Mouse (Mus musculus) hindbrain, embryonic 11.5 days (tissue): Measurements from ENCODE around the gene Olfr622. TPM values are rescaled to one million over a fixed set of nuclear protein-coding genes. Genes with fewer than 3 reads are reported as not detected.

Source experiments
- ATAC-seq: fragments of 200-750 bp; cut with Nextera tagmentation; 2 replicates; pipeline ENCODE4 v1.8.0; 2017; ENCODE audit warnings: mild to moderate bottlenecking, moderate TSS enrichment, moderate library complexity; ENCODE audit not compliant: low FRiP score
- DNase-seq: peaks from one replicate; pipeline ENCODE4 v3.0.0-alpha.2; 2015; ENCODE audit warnings: low spot score
- H3K27ac ChIP-seq: fragments of 300-500 bp; sonication (generic); 2 replicates; pipeline ENCODE4 v1.5.1; 2014; ENCODE audit warnings: mild to moderate bottlenecking, low read depth, low read length
- H3K27me3 ChIP-seq: fragments of 300-500 bp; sonication (generic); 2 replicates; pipeline ENCODE4 v1.6.1; 2014; ENCODE audit warnings: mild to moderate bottlenecking, low read length, moderate library complexity, mixed read lengths; ENCODE audit not compliant: control insufficient read depth, insufficient read depth
- H3K36me3 ChIP-seq: fragments of 300-500 bp; sonication (generic); 2 replicates; pipeline ENCODE4 v1.6.1; 2014; ENCODE audit warnings: mild to moderate bottlenecking, low read length, moderate library complexity, mixed read lengths; ENCODE audit not compliant: control insufficient read depth, insufficient read depth
- H3K4me1 ChIP-seq: fragments of 300-500 bp; sonication (generic); replicated peaks from 2 replicates; pipeline ENCODE4 v1.6.1; 2014; ENCODE audit warnings: low read length, mixed read lengths; ENCODE audit not compliant: control insufficient read depth, insufficient read depth
- H3K4me2 ChIP-seq: fragments of 300-500 bp; sonication (generic); replicated peaks from 2 replicates; pipeline ENCODE4 v1.6.1; 2014; ENCODE audit warnings: mild to moderate bottlenecking, low read depth, low read length
- H3K4me3 ChIP-seq: fragments of 300-500 bp; sonication (generic); 2 replicates; pipeline ENCODE4 v1.5.1; 2014; ENCODE audit warnings: low read depth, low read length
- H3K9ac ChIP-seq: fragments of 300-500 bp; sonication (generic); 2 replicates; pipeline ENCODE4 v1.6.1; 2014; ENCODE audit warnings: low read depth, low read length
- H3K9me3 ChIP-seq: fragments of 300-500 bp; sonication (generic); 2 replicates; pipeline ENCODE4 v1.6.1; 2016; ENCODE audit warnings: low read length; ENCODE audit not compliant: control insufficient read depth
- WGBS: fragments of 180-500 bp; shearing (Covaris S2); extraction: QIAGEN DNeasy Blood & Tissue Kit; methylation state at CpG from one replicate; pipeline ENCODE4 v1.1.7; 2014; 5-methylcytosine and 5-hydroxymethylcytosine counted together
- polyA plus RNA-seq: library from polyadenylated mRNA; unstranded; fragments of >200 nt; fragmentation: Nextera tagmentation; extraction: Ambion mirVana; gene quantifications from 2 replicates; pipeline ENCODE4 v1.2.1, GENCODE M21; 2014

Gene Olfr622
- not detected in 2 replicates for polyA plus RNA-seq

GRCm38 (mm10) chr7:103642602-103643001 lies at the start of gene Olfr622:
Gene Olfr622, minus strand, starts transcription at chr7:103642702.
- 84% methylated on average over 1 of the region's 1 CpGs for WGBS
- H3K9ac ChIP-seq = no peak within 1 kb of the TSS
- H3K4me3 ChIP-seq = no peak within 1 kb of the TSS

GRCm38 (mm10) chr7:103682420-103682819 lies 39.9 kb upstream of the Olfr622 start, which contains the start of gene Olfr625-ps1:
Gene Olfr625-ps1, plus strand, starts transcription at chr7:103682720.
- no peaks in the 10 kb centered on the region for H3K4me1 ChIP-seq
- no peak for DNase-seq
- H3K9me3 ChIP-seq = no peaks in the 10 kb centered on the region
- no peak within 1 kb of the TSS for H3K27ac ChIP-seq
- H3K27me3 ChIP-seq = no peaks in the 10 kb centered on the region
- H3K4me2 ChIP-seq = no peak within 1 kb of the TSS
- no peak for ATAC-seq
- H3K36me3 ChIP-seq = no peaks in the 10 kb centered on the region
- no peak within 1 kb of the TSS for H3K4me3 ChIP-seq
- H3K9ac ChIP-seq = no peak within 1 kb of the TSS

More at GRCm38 (mm10) chr7:103642602-103643001, at the start of gene Olfr622:
- Histone ChIP-seq H3K9me3 (no peaks in the 10 kb centered on the region), H3K27ac (no peak within 1 kb of the TSS), H3K27me3 (no peaks in the 10 kb centered on the region), H3K4me1 (no peaks in the 10 kb centered on the region), H3K4me2 (no peak within 1 kb of the TSS), H3K36me3 (no peaks in the 10 kb centered on the region)
- ATAC-seq (no peak), DNase-seq (no peak)

- ATAC-seq = no peak
Measured at GRCm38 (mm10) chr7:103671091-103671490, 28.6 kb upstream of the Olfr622 start, which contains the start of gene Olfr624. Gene Olfr624, minus strand, starts transcription at chr7:103671191.

GRCm38 (mm10) chr7:103663598-103663997 lies 21.1 kb upstream of the Olfr622 start, which contains the start of gene Olfr623:
Gene Olfr623, minus strand, starts transcription at chr7:103663698.
- Histone ChIP-seq H3K9ac (no peak within 1 kb of the TSS), H3K27me3 (no peaks in the 10 kb centered on the region), H3K4me3 (no peak within 1 kb of the TSS), H3K4me2 (no peak within 1 kb of the TSS), H3K9me3 (no peaks in the 10 kb centered on the region), H3K4me1 (no peaks in the 10 kb centered on the region), H3K27ac (no peak within 1 kb of the TSS), H3K36me3 (no peaks in the 10 kb centered on the region)
- DNase-seq (no peak), ATAC-seq (no peak)

More at GRCm38 (mm10) chr7:103671091-103671490, 28.6 kb upstream of the Olfr622 start, which contains the start of gene Olfr624:
- H3K4me1 ChIP-seq = no peaks in the 10 kb centered on the region
- no peaks in the 10 kb centered on the region for H3K36me3 ChIP-seq
- WGBS = 92% methylated on average over 2 of the region's 2 CpGs
- DNase-seq = no peak
- no peak within 1 kb of the TSS for H3K4me2 ChIP-seq
- no peak within 1 kb of the TSS for H3K4me3 ChIP-seq
- no peaks in the 10 kb centered on the region for H3K9me3 ChIP-seq
- no peak within 1 kb of the TSS for H3K27ac ChIP-seq
- H3K9ac ChIP-seq = no peak within 1 kb of the TSS
- H3K27me3 ChIP-seq = no peaks in the 10 kb centered on the region

GRCm38 (mm10) chr7:103644070-103644469 lies 1.6 kb upstream of the Olfr622 start:
- Histone ChIP-seq H3K27ac (no peak overlapping the region), H3K4me3 (no peak overlapping the region), H3K4me1 (no peaks in the 10 kb centered on the region), H3K36me3 (no peaks in the 10 kb centered on the region), H3K4me2 (no peak overlapping the region), H3K9me3 (no peaks in the 10 kb centered on the region), H3K9ac (no peak overlapping the region), H3K27me3 (no peaks in the 10 kb centered on the region)
- WGBS = 95% methylated on average over 4 of the region's 4 CpGs
- ATAC-seq = no peak
- no peak for DNase-seq

- no peaks in the 10 kb centered on the region for H3K36me3 ChIP-seq
- no peak for ATAC-seq
- H3K9ac ChIP-seq = no peak overlapping the region
- H3K4me3 ChIP-seq = no peak overlapping the region
- H3K27me3 ChIP-seq = no peaks in the 10 kb centered on the region
- no peaks in the 10 kb centered on the region for H3K4me1 ChIP-seq
- H3K9me3 ChIP-seq = no peaks in the 10 kb centered on the region
- DNase-seq = no peak
- no peak overlapping the region for H3K4me2 ChIP-seq
- no peak overlapping the region for H3K27ac ChIP-seq
Measured at GRCm38 (mm10) chr7:103636795-103637194, 5.7 kb downstream of the Olfr622 start.

- H3K27ac ChIP-seq = no peak within 1 kb of the TSS
- DNase-seq (no peak), ATAC-seq (no peak)
- H3K27me3 ChIP-seq = no peaks in the 10 kb centered on the region
- no peaks in the 10 kb centered on the region for H3K4me1 ChIP-seq
- H3K9me3 ChIP-seq = no peaks in the 10 kb centered on the region
- H3K36me3 ChIP-seq = no peaks in the 10 kb centered on the region
- H3K4me3 ChIP-seq = no peak within 1 kb of the TSS
- whole genome bisulfite sequencing = 78% methylated on average over 2 of the region's 2 CpGs
- no peak within 1 kb of the TSS for H3K4me2 ChIP-seq
- no peak within 1 kb of the TSS for H3K9ac ChIP-seq
Measured at GRCm38 (mm10) chr7:103612434-103612833, 30.1 kb downstream of the Olfr622 start, which contains the start of gene Olfr620. Gene Olfr620, minus strand, starts transcription at chr7:103612534.

- ATAC-seq (no peak), DNase-seq (no peak)
- H3K4me3 ChIP-seq = no peak overlapping the region
- no peak overlapping the region for H3K4me2 ChIP-seq
- no peaks in the 10 kb centered on the region for H3K36me3 ChIP-seq
- no peak overlapping the region for H3K27ac ChIP-seq
- no peaks in the 10 kb centered on the region for H3K9me3 ChIP-seq
- no peaks in the 10 kb centered on the region for H3K27me3 ChIP-seq
- WGBS = 83% methylated on average over 2 of the region's 2 CpGs
- no peaks in the 10 kb centered on the region for H3K4me1 ChIP-seq
- H3K9ac ChIP-seq = no peak overlapping the region
Measured at GRCm38 (mm10) chr7:103607425-103607824, 35.1 kb downstream of the Olfr622 start.

GRCm38 (mm10) chr7:103600275-103600674 lies 42.2 kb downstream of the Olfr622 start, which contains the start of gene Olfr619:
Gene Olfr619, plus strand, starts transcription at chr7:103600575.
- Histone ChIP-seq H3K4me3 (no peak within 1 kb of the TSS), H3K9me3 (no peaks in the 10 kb centered on the region), H3K36me3 (no peaks in the 10 kb centered on the region), H3K4me1 (no peaks in the 10 kb centered on the region), H3K27ac (no peak within 1 kb of the TSS), H3K27me3 (no peaks in the 10 kb centered on the region), H3K9ac (no peak within 1 kb of the TSS), H3K4me2 (no peak within 1 kb of the TSS)
- ATAC-seq (no peak), DNase-seq (no peak)
